Mouse (Mus musculus): Measurements from ENCODE around the gene Wnt7b.

Gene Wnt7b

GRCm38 (mm10) chr15:85582356-85582910 lies at the start of gene Wnt7b:
Wnt7b (minus strand) TSS chr15:85582473.
- no peak for DNase-seq (ENCODE audit: low spot score in 2 of 2)

GRCm38 (mm10) chr15:85631591-85631990 lies 49.3 kb upstream of the Wnt7b start:
- DNase-seq (ENCODE audit: low spot score in 2 of 2), result no peak

DNA sequence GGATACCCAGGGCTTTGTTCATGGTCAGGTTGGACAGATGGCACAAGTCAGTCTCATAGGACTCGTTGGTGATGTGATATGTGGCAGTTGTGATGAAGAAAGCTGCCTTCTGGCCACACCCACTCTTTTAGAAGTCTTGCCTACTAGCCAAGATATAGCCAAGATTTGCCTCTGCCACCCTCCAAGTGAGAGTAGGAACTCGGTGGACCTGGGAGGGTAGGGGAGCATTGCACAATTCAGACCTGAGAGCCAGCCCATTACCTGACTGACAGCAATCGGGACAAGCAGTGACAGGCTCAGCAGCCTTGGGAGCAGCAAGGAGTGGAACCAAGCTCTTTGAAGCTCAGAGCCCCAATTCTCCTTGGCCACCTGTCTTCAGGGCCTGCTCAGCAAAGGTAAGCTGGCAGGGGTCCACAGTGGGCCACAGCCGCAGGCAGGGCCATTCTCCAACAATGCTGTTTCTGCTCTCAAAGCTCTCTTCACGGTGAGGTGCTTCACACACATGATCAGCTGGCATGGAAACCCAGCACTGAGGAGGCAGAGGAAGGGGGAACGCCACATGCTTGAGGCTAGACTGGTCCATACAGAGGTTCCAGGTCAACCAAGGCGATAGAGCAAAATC lies 47.8 kb upstream of the Wnt7b start:
- no peak for DNase-seq (ENCODE audit: low spot score in 2 of 2)

DNA sequence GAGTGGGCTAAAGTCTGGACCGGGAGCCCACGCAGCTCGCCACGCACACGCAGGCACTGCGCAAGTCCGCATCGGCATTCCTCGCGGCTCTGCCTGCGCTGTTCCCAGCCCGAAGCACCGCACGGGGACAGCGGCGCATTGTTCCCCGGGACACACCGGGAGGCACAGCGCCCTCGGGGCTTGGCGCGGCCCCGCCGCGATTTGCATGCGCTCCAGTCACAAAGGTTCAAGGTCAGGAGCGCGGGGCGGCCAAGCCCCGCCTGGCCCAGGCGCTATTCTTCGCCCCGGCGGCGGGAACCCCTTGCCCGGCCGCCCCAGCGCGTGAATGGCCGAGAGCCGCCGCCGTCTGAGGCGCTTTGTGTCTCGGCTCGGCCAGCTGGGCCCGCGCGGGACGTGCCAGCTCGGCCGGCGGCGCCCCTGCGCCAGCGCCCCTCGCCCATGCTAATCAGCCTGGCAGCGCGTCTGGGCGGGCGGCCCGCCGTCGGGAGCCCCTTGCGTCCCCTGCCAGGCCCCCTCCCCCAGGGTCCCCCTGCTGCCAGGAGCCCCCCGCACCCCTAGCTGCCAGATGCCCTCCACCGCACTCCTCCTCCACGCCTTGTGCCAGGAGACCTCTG lies 43.5 kb upstream of the Wnt7b start:
- peak; percentile 82 to 84 for DNase-seq (ENCODE audit: low spot score in 2 of 2)

GRCm38 (mm10) chr15:85622213-85622612 lies 39.9 kb upstream of the Wnt7b start:
- DNase-seq (ENCODE audit: low spot score in 2 of 2), result no peak

DNA sequence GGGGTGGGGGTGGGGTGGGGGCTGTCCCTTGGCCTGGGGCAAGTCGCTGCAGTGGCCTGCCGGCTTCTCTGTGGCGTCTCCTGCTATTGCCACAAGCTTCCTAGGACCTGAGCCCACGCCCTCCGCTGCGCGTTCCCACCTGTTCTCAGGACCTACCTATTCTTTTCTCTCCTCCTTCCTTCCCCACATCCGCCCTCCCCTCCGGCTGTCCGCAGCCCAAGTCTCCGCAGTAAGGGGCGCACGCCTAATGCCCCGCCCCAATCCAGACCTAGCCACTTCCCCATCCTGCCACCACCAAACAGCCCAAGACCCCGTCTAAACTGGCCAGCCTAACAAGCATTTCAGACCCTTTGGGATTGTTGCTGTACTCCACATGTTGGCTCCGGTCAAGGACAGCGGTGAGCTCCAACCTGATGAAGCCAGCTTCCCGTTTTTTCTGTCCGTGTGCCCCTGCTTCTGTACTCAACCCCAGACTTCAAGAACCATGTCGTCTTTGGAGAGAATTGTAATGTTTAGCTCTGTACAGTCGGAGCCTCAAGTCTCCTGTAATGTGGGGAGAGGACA lies 33.3 kb upstream of the Wnt7b start:
- no peak for DNase-seq (ENCODE audit: low spot score in 2 of 2)

DNA sequence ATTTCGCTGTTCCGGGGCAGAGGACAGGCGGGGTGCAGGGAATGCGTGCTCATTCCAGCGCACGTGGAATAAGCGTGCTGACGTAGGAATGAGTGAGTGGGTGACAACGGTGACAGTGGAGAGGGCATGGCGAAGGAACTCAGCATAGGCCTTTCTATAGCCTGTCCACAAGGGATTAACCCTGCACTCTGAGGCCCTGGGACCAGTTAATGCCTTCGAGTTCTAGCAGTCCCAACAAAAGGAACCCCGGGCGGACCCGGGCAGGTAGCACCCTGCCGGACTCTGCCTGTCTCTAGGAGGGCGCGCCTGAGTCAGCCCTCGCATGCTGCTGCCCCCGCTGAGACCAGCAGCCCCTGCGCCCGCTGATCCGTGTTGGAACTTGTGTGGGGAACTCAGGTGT lies 32.8 kb upstream of the Wnt7b start:
- peak in 1 of 2 experiments; percentile 25 for DNase-seq (ENCODE audit: low spot score in 2 of 2)

DNA sequence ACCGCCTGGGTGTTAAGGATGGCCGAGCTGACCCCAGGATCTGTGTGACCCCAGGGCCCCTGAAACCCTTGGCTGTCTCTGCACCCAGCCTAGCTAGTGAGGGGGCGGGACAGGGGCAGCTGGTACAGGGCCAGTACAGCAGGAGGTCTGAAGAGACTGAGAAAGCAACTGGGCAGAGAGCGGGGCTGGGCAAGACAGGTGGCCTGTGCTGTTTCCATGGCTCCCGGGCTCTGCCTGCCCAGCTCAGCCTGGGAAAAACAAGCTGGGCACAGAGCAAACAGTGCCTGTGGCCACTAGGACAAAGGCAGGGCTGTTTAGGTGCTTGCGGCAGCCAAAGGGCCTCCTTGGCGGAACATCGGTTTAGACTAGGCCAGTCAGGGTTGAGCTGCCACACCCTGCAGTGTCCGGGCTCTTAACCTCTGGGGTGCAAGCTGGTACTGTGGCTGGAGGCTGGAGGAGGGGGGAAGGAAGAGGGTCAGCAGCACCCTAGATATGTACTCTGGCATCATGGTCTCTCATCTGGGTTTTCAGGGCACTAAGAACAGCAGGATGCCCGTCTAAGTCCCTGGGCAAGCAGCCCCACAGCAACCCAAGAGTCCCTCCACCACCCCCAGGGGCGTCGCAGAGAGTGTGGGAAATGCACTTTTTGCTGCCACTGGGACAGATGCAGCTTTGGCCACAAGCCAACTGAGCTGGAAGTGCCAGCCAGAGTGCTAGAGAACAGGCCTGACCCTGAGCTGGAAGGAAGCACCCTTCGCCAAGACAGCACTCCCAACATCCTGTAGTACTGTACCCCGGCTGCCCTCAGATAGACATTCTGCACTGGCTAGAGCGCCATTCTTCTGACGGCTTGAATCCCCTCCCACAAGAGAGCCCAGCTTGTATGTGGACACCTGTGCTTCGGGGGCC lies 31.3 kb upstream of the Wnt7b start:
- DNase-seq (ENCODE audit: low spot score in 2 of 2), result peak; percentile 88 to 93

- DNase-seq (ENCODE audit: low spot score in 2 of 2), result peak in 1 of 2 experiments; percentile 65
Measured at GRCm38 (mm10) chr15:85612660-85613357, 30.5 kb upstream of the Wnt7b start.

DNA sequence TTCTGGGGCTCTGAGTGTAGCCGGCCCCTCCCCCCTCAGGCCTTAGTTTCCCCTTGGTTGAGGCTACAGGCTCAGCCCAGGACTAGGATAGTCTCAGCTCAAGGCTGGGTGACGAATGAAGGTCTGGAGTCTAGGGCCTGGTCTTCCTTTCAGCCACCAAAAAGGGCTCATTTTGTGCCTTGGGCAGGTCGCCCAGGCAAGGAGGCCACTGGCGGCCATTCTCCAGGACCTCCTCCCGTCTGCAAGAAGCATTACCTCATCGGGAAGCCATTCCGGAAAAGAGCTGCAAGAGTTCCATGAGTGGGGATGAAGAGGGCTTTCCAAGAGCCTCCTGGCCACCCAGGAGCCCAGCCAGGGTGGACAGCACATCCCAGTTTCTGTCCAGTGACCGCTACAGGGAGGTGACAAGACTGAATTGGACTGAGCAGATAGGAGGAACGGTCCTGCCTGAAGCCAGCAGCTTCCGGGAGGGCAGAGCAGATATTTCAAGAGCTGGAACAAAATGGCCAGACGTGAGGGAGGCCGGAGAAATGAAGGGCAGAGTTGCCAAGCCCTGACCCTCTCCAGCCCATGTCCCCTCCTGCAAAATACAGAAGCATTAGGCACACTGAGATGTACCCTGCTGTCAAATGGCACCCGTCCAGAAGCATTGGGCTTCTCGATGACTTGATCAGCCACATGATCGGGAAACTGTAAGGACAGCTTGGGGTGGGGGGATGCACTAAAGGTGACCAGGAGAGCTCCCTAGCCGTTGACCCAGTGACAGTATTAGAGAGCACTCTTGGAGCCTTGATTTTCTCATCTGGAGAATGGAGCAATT lies 29.6 kb upstream of the Wnt7b start:
- peak; percentile 69 to 76 for DNase-seq (ENCODE audit: low spot score in 2 of 2)

DNA sequence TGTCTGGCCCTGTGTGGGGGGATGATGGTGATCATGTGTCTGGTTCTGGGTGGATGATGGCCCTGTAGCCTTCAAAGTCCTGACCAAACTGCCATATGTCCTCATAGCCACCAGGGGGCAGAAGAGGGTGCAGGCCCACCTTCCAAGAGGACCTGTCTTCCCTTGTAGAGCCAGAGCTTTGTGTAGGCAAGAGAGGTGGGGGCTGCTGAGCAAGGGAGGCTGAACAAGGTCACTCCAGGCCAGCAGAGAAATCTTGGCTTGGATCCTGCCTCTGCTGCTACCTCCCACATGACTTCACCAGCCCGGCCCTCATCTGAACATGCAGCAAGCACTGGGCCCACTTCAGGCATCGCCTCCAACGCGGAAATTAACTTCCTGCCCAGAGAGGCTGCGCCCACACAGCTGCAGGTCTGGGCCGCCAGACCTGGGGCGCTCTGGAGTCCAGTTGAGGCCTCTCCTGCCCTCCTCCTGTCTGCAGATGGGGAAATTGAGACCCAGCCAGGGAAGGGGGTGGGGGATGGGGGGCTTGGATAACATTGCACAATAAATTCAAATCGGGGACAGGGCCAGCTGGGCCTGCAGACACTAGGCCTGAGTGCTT lies 28.4 kb upstream of the Wnt7b start:
- DNase-seq (ENCODE audit: low spot score in 2 of 2), result peak; percentile 87 to 94

DNA sequence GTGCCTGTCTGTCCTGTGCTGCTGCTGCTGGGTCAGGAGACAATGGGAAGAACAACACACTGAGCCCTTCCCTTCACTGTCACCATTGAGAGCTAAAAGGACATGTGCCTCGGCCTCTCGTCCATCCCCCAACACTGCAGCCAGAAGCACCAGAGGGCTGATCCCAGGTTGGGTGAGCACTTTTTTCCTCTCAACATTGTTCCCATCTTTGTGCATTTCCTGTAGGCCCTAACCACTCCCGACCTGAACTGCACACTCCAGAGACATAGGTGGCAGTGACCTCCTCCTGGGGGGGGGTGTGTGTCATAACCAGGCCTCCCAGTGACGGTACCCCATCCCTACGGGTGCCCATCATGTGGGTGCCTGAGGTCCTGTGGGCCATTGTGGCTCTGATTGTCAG lies 27.8 kb upstream of the Wnt7b start:
- DNase-seq (ENCODE audit: low spot score in 2 of 2), result no peak

- no peak for DNase-seq (ENCODE audit: low spot score in 2 of 2)
Measured at GRCm38 (mm10) chr15:85609266-85610004, 27.2 kb upstream of the Wnt7b start.

GRCm38 (mm10) chr15:85605962-85606610 lies 23.8 kb upstream of the Wnt7b start:
- DNase-seq (ENCODE audit: low spot score in 2 of 2), result peak in 1 of 2 experiments; percentile 33

GRCm38 (mm10) chr15:85604938-85605337 lies 22.7 kb upstream of the Wnt7b start:
- no peak for DNase-seq (ENCODE audit: low spot score in 2 of 2)

DNA sequence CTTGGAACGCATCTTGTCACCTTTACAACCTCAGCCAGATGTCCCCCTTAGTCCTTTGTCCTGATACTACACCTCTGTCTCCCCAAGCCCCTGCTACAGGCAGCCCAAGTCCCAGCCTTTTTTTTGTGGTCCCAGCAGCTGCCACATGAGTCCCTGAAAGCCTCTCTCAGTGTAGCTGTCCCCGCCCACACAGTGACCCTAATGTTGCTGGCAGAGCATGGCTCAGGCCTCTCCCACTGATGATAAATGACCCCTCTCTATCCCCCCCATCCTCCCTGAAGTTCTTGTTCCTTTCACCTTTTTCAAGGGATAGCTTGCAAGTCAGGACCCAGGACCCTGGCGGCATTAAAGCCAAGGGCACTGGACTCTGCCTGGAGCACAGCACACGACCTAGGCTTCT lies 22.2 kb upstream of the Wnt7b start:
- no peak for DNase-seq (ENCODE audit: low spot score in 2 of 2)

DNA sequence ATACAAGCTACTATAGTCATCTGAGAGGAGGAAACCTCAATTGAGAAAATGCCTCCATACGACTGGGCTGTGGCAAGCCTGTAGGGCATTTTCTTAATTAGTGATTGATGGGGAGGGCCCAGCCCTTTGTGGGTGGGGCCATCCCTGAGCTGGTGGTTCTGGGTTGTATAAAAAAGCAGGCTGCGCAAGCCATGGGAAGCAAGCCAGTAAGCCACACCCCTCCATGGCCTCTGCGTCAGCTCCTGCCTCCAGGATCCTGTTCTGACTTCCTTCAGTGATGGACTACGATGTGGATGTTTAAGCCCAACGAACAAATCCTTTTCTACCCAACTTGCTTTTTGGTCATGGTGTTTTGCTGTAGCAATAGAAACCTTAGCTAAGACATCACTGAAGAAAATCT lies 21.1 kb upstream of the Wnt7b start:
- DNase-seq (ENCODE audit: low spot score in 2 of 2), result no peak

- DNase-seq (ENCODE audit: low spot score in 2 of 2), result no peak
Measured at GRCm38 (mm10) chr15:85602733-85603132, 20.5 kb upstream of the Wnt7b start.

DNA sequence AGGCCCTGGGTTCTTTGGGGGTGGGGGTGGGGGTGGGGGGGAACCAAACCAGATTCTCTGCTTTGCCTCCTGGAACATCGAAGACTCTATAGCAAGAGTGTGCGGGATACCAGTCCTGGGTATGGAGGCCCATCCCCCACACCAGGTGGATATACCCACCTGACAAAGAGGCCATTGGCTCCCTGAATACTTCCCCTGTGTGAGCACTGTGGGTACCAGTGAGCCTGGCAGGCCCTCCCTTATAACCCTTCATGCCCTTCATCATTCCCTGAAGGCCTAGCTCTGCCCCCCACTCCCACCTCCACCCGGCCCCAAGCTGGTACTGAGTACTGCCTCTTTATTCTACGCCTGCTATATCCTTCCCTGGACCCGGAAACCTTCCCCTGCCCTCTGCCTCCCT lies 19.7 kb upstream of the Wnt7b start:
- DNase-seq (ENCODE audit: low spot score in 2 of 2), result no peak

Data from right cerebral cortex, postnatal 10 days (tissue).